Mouse (Mus musculus): Measurements from ENCODE around the gene Foxc2. TPM values are rescaled to one million over a fixed set of nuclear protein-coding genes. Genes with fewer than 3 reads are reported as not detected.

Foxc2 gene
- total and polyA plus RNA-seq, 3 experiments = 0.02 TPM; not detected in 2

- Histone ChIP-seq H3K27me3 (ENCODE audit: insufficient read depth, low read length) (peaks cover 9% of the 10 kb centered on the region; the same call in 1 of the 2 replicates), H3K9me3 (replicated peaks) (peaks cover 78% of the 10 kb centered on the region), H3K36me3 (replicated peaks) (no peaks in the 10 kb centered on the region), H3K4me1 (ENCODE audit: insufficient read depth, low read depth, low read length) (no peaks in the 10 kb centered on the region), H3K4me3 (ENCODE audit: low read depth, low read length) (peak overlapping the region; percentile 42; the same call in 1 of the 2 replicates)
- DNase-seq (ENCODE audit: low spot score) = no peak
- TF ChIP-seq GATA1 (IDR thresholded peaks at IDR 0.05; ENCODE audit: borderline replicate concordance, low read length) (no peak), GATA2 (IDR thresholded peaks at IDR 0.05; ENCODE audit: borderline replicate concordance, low read depth, low read length) (no peak), TAL1 (conservative IDR thresholded peaks at IDR 0.05; ENCODE audit: low read depth, low read length) (no peak), POLR2AphosphoS5 (IDR thresholded peaks at IDR 0.05; ENCODE audit: insufficient replicate concordance, low read depth, low read length) (no peak), CTCF (IDR thresholded peaks at IDR 0.05; ENCODE audit: low read depth, low read length) (no peak)
- ATAC-seq (ENCODE audit: extremely low read depth, insufficient number of reproducible peaks, low FRiP score, poor library complexity, severe bottlenecking) = no peak
Observed at GRCm38 (mm10) chr8:121080361-121081090, 35.4 kb upstream of the Foxc2 start.

- no peaks in the 10 kb centered on the region for H3K36me3 ChIP-seq (replicated peaks)
- ATAC-seq (ENCODE audit: extremely low read depth, insufficient number of reproducible peaks, low FRiP score, poor library complexity, severe bottlenecking) (no peak), DNase-seq (ENCODE audit: low spot score) (no peak)
- H3K4me3 ChIP-seq (ENCODE audit: low read depth, low read length) = no peak overlapping the region
- peaks cover 81% of the 10 kb centered on the region for H3K9me3 ChIP-seq (replicated peaks)
- no peaks in the 10 kb centered on the region for H3K4me1 ChIP-seq (ENCODE audit: insufficient read depth, low read depth, low read length)
- H3K27me3 ChIP-seq (ENCODE audit: insufficient read depth, low read length) = peaks cover 11% of the 10 kb centered on the region; the same call in 1 of the 2 replicates
- TF ChIP-seq GATA1 (IDR thresholded peaks at IDR 0.05; ENCODE audit: borderline replicate concordance, low read length) (no peak), POLR2AphosphoS5 (IDR thresholded peaks at IDR 0.05; ENCODE audit: insufficient replicate concordance, low read depth, low read length) (no peak), TAL1 (conservative IDR thresholded peaks at IDR 0.05; ENCODE audit: low read depth, low read length) (no peak), CTCF (IDR thresholded peaks at IDR 0.05; ENCODE audit: low read depth, low read length) (no peak), GATA2 (IDR thresholded peaks at IDR 0.05; ENCODE audit: borderline replicate concordance, low read depth, low read length) (no peak)
Observed at GRCm38 (mm10) chr8:121081398-121081797, 34.6 kb upstream of the Foxc2 start.

- no peak for ATAC-seq (ENCODE audit: extremely low read depth, insufficient number of reproducible peaks, low FRiP score, poor library complexity, severe bottlenecking)
- Histone ChIP-seq H3K27me3 (ENCODE audit: insufficient read depth, low read length) (peaks cover 6% of the 10 kb centered on the region; the same call in 1 of the 2 replicates), H3K4me3 (ENCODE audit: low read depth, low read length) (no peak overlapping the region; the same call in 1 of the 2 replicates), H3K9me3 (replicated peaks) (peaks cover 79% of the 10 kb centered on the region), H3K4me1 (ENCODE audit: insufficient read depth, low read depth, low read length) (no peaks in the 10 kb centered on the region), H3K36me3 (replicated peaks) (no peaks in the 10 kb centered on the region)
- no peak for DNase-seq (ENCODE audit: low spot score)
- TF ChIP-seq TAL1 (conservative IDR thresholded peaks at IDR 0.05; ENCODE audit: low read depth, low read length) (no peak), POLR2AphosphoS5 (IDR thresholded peaks at IDR 0.05; ENCODE audit: insufficient replicate concordance, low read depth, low read length) (no peak), GATA2 (IDR thresholded peaks at IDR 0.05; ENCODE audit: borderline replicate concordance, low read depth, low read length) (no peak)
Observed at GRCm38 (mm10) chr8:121082218-121083092, 33.5 kb upstream of the Foxc2 start.

- Histone ChIP-seq H3K4me1 (ENCODE audit: insufficient read depth, low read depth, low read length) (no peaks in the 10 kb centered on the region), H3K9me3 (replicated peaks) (peaks cover 76% of the 10 kb centered on the region), H3K36me3 (replicated peaks) (no peaks in the 10 kb centered on the region), H3K27me3 (ENCODE audit: insufficient read depth, low read length) (peaks cover 6% of the 10 kb centered on the region; the same call in 1 of the 2 replicates), H3K4me3 (ENCODE audit: low read depth, low read length) (no peak overlapping the region; the same call in 1 of the 2 replicates)
- DNase-seq (ENCODE audit: low spot score) (no peak), ATAC-seq (ENCODE audit: extremely low read depth, insufficient number of reproducible peaks, low FRiP score, poor library complexity, severe bottlenecking) (no peak)
- TF ChIP-seq POLR2AphosphoS5 (IDR thresholded peaks at IDR 0.05; ENCODE audit: insufficient replicate concordance, low read depth, low read length) (no peak), GATA1 (IDR thresholded peaks at IDR 0.05; ENCODE audit: borderline replicate concordance, low read length) (no peak), GATA2 (IDR thresholded peaks at IDR 0.05; ENCODE audit: borderline replicate concordance, low read depth, low read length) (no peak), CTCF (IDR thresholded peaks at IDR 0.05; ENCODE audit: low read depth, low read length) (no peak), TAL1 (conservative IDR thresholded peaks at IDR 0.05; ENCODE audit: low read depth, low read length) (no peak)
Observed at GRCm38 (mm10) chr8:121083093-121083935, 32.7 kb upstream of the Foxc2 start.

GRCm38 (mm10) chr8:121083936-121084209, 32.1 kb upstream of the Foxc2 start:
- ATAC-seq (ENCODE audit: extremely low read depth, insufficient number of reproducible peaks, low FRiP score, poor library complexity, severe bottlenecking) (no peak), DNase-seq (ENCODE audit: low spot score) (no peak)
- H3K4me1 ChIP-seq (ENCODE audit: insufficient read depth, low read depth, low read length) = no peaks in the 10 kb centered on the region
- H3K9me3 ChIP-seq (replicated peaks) = peaks cover 76% of the 10 kb centered on the region
- no peak overlapping the region for H3K4me3 ChIP-seq (ENCODE audit: low read depth, low read length)
- peaks cover 8% of the 10 kb centered on the region; the same call in 1 of the 2 replicates for H3K27me3 ChIP-seq (ENCODE audit: insufficient read depth, low read length)
- TF ChIP-seq GATA1 (IDR thresholded peaks at IDR 0.05; ENCODE audit: borderline replicate concordance, low read length) = no peak
- TF ChIP-seq GATA2 (IDR thresholded peaks at IDR 0.05; ENCODE audit: borderline replicate concordance, low read depth, low read length) = no peak
- no peak for TF ChIP-seq TAL1 (conservative IDR thresholded peaks at IDR 0.05; ENCODE audit: low read depth, low read length)
- no peak for TF ChIP-seq CTCF (IDR thresholded peaks at IDR 0.05; ENCODE audit: low read depth, low read length)
- TF ChIP-seq POLR2AphosphoS5 (IDR thresholded peaks at IDR 0.05; ENCODE audit: insufficient replicate concordance, low read depth, low read length) = no peak
- H3K36me3 ChIP-seq (replicated peaks) = no peaks in the 10 kb centered on the region
